Mouse (Mus musculus): ENCODE data around the gene Cckbr.

- TF ChIP-seq CTCF (IDR thresholded peaks at IDR 0.05; ENCODE audit: extremely low read depth, insufficient read depth, low read length) = no peak
- no peak for TF ChIP-seq POLR2A (IDR thresholded peaks at IDR 0.05; ENCODE audit: extremely low read depth, insufficient read depth, low read length)
Measured at GRCm38 (mm10) chr7:105394606-105395005, 30.9 kb upstream of the Cckbr start.
